Mouse (Mus musculus): ENCODE data around the gene Ttbk2.

DNA sequence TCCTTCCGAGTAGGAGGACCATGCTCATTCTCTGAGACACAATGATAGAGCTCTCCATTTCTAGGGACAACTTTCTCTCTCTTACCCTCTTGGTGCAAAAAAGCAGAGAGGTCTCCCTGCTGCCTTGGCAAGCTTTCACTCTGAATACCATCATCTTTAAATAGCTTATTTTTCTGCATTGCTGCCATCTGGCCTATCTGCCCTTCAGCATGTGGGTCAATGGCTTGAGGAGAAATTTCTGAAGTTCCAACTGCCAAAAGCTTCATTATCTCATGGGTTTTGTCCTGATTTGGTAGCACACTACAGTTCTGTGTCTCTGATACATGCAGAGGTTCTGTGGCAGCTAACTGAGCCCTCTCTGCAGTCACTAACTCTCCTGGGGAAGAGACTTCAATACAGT is 104.9 kb downstream of the Ttbk2 start:
- TF ChIP-seq CTCF (IDR thresholded peaks at IDR 0.05; ENCODE audit: low read depth, low read length) (no peak), POLR2A (IDR thresholded peaks at IDR 0.05; ENCODE audit: extremely low read depth, insufficient read depth, low read length) (no peak)
